9 mouse cellular contexts compared by ENCODE assay signal in genomic region chr17:65252160-65252559, GRCm38 (mm10).
DNase-seq lines count a peak whose midpoint lies in the region; ATAC-seq and TF ChIP-seq lines count a peak whose summit lies in the region.
"Had no signal": no experiment of that assay in that cellular context is flagged by ENCODE, and none has a peak within 500 bp of the region (broad histone marks: within the 10 kb centered on the region; RNA-seq: fewer than 3 reads in every experiment).

No protein-coding gene starts in this region.

- H3K36me3 ChIP-seq in forebrain, embryonic 14.5 days (ENCODE audit: control insufficient read depth, insufficient read depth, low read length): no peaks in the 10 kb centered on the region
- H3K36me3 ChIP-seq in forebrain, embryonic 11.5 days (ENCODE audit: control insufficient read depth, insufficient read depth, low read length): no peaks in the 10 kb centered on the region
- H3K36me3 ChIP-seq in ES-E14 (ENCODE audit: control insufficient read depth, insufficient read depth, low read length, poor library complexity, severe bottlenecking): no peaks in the 10 kb centered on the region
- no peaks in the 10 kb centered on the region for H3K36me3 ChIP-seq in intestine, embryonic 16.5 days (ENCODE audit: control insufficient read depth, insufficient read depth, low read length)
- H3K36me3 ChIP-seq: limb, embryonic 15.5 days had no signal

- peak; percentile 42; the same call in 1 of the 2 replicates for ATAC-seq in forebrain, embryonic 14.5 days
- no peak for ATAC-seq in forebrain, embryonic 11.5 days (replicated peaks; ENCODE audit: low FRiP score)
- no peak for ATAC-seq in intestine, embryonic 16.5 days

- no peak overlapping the region for H3K27ac ChIP-seq in forebrain, embryonic 14.5 days (ENCODE audit: low read depth, low read length)
- H3K27ac ChIP-seq in forebrain, embryonic 11.5 days (ENCODE audit: low read depth, low read length): no peak overlapping the region
- no peak overlapping the region for H3K27ac ChIP-seq in ES-E14 (ENCODE audit: insufficient read depth, low read depth, low read length, poor library complexity, severe bottlenecking)
- no peak overlapping the region for H3K27ac ChIP-seq in intestine, embryonic 16.5 days (ENCODE audit: low read length)
- H3K27ac ChIP-seq: limb, embryonic 15.5 days had no signal

- no peaks in the 10 kb centered on the region for H3K4me1 ChIP-seq in forebrain, embryonic 14.5 days (ENCODE audit: control insufficient read depth, insufficient read depth, low read length)
- H3K4me1 ChIP-seq in forebrain, embryonic 11.5 days (replicated peaks; ENCODE audit: control insufficient read depth, insufficient read depth, low read length): no peaks in the 10 kb centered on the region
- no peaks in the 10 kb centered on the region for H3K4me1 ChIP-seq in ES-E14 (ENCODE audit: control insufficient read depth in 2 of 2, insufficient read depth in 2 of 2, low read length in 2 of 2, poor library complexity in 1 of 2)
- no peaks in the 10 kb centered on the region for H3K4me1 ChIP-seq in intestine, embryonic 16.5 days (ENCODE audit: control insufficient read depth, insufficient read depth, low read length)
- H3K4me1 ChIP-seq: limb, embryonic 15.5 days had no signal

- no peak overlapping the region for H3K9ac ChIP-seq in forebrain, embryonic 14.5 days (ENCODE audit: low read length)
- no peak overlapping the region for H3K9ac ChIP-seq in forebrain, embryonic 11.5 days (ENCODE audit: low read length)
- no peak overlapping the region for H3K9ac ChIP-seq in ES-E14 (ENCODE audit: insufficient read depth, low read depth, low read length, poor library complexity, severe bottlenecking)
- H3K9ac ChIP-seq in intestine, embryonic 16.5 days (ENCODE audit: low read depth, low read length): no peak overlapping the region
- H3K9ac ChIP-seq: limb, embryonic 15.5 days had no signal

- H3K9me3 ChIP-seq in forebrain, embryonic 14.5 days (replicated peaks; ENCODE audit: control insufficient read depth, low read length): no peaks in the 10 kb centered on the region
- no peaks in the 10 kb centered on the region for H3K9me3 ChIP-seq in forebrain, embryonic 11.5 days (ENCODE audit: control insufficient read depth, low read length)
- no peaks in the 10 kb centered on the region for H3K9me3 ChIP-seq in ES-E14 (ENCODE audit: control insufficient read depth, insufficient read depth, low read depth, low read length)
- no peaks in the 10 kb centered on the region for H3K9me3 ChIP-seq in intestine, embryonic 16.5 days (ENCODE audit: control insufficient read depth, low read length)
- H3K9me3 ChIP-seq: limb, embryonic 15.5 days had no signal

- WGBS in forebrain, embryonic 14.5 days: 71% methylated on average over 2 of the region's 2 CpGs
- WGBS in forebrain, embryonic 11.5 days: 75% methylated on average over 2 of the region's 2 CpGs
- 63% methylated on average over 2 of the region's 2 CpGs for WGBS in intestine, embryonic 16.5 days

- in situ Hi-C loops in ES-E14 (cut with MboI; ENCODE audit: low sequenced_read_pairs in 2 of 2, unreplicated experiment in 2 of 2): no loop called here

- H3K27me3 ChIP-seq in forebrain, embryonic 14.5 days (replicated peaks; ENCODE audit: control insufficient read depth, insufficient read depth, low read length): no peaks in the 10 kb centered on the region
- no peaks in the 10 kb centered on the region for H3K27me3 ChIP-seq in forebrain, embryonic 11.5 days (ENCODE audit: control insufficient read depth, insufficient read depth, low read length)
- H3K27me3 ChIP-seq in intestine, embryonic 16.5 days (replicated peaks; ENCODE audit: control insufficient read depth, insufficient read depth, low read length): no peaks in the 10 kb centered on the region
- H3K27me3 ChIP-seq: limb, embryonic 15.5 days had no signal

- no peak overlapping the region for H3K4me3 ChIP-seq in forebrain, embryonic 14.5 days (ENCODE audit: low read depth, low read length)
- no peak overlapping the region for H3K4me3 ChIP-seq in forebrain, embryonic 11.5 days (ENCODE audit: low read depth, low read length)
- H3K4me3 ChIP-seq in ES-E14 (ENCODE audit: insufficient read depth in 1 of 2, low read depth in 1 of 2, low read length in 2 of 2, poor library complexity in 1 of 2, severe bottlenecking in 1 of 2): no peak overlapping the region
- H3K4me3 ChIP-seq in intestine, embryonic 16.5 days (ENCODE audit: low read length): no peak overlapping the region
- H3K4me3 ChIP-seq: limb, embryonic 15.5 days had no signal

- DNase-seq in forebrain, embryonic 14.5 days (ENCODE audit: low spot score): peak; percentile 51
- no peak for DNase-seq in forebrain, embryonic 11.5 days (ENCODE audit: low spot score)
- DNase-seq in layer of hippocampus, postnatal 36 days: peak; percentile 3 to 4
- DNase-seq in layer of hippocampus, adult 18-20 months (ENCODE audit: low spot score in 2 of 2): no peak
- DNase-seq in ES-E14 (ENCODE audit: low read depth, low spot score): peak; percentile 37
- peak; percentile 29 for DNase-seq in gastrocnemius, postnatal 14 days
- DNase-seq in urinary bladder, postnatal 14 days (ENCODE audit: low spot score): no peak

- H3K4me2 ChIP-seq in forebrain, embryonic 14.5 days (ENCODE audit: low read length): no peak overlapping the region
- no peak overlapping the region for H3K4me2 ChIP-seq in forebrain, embryonic 11.5 days (ENCODE audit: low read depth, low read length, severe bottlenecking)
- H3K4me2 ChIP-seq in intestine, embryonic 16.5 days (ENCODE audit: low read depth, low read length): no peak overlapping the region
- H3K4me2 ChIP-seq: limb, embryonic 15.5 days had no signal

- intact Hi-C loops in gastrocnemius, postnatal 14 days (cut with DNase I; ENCODE audit: low total_unique reads): no loop called here

TF ChIP-seq in ES-E14, 5 proteins besides CTCF, POLR2A, EP300 and RAD21:
- TF ChIP-seq ZC3H11A (IDR thresholded peaks at IDR 0.05; ENCODE audit: borderline replicate concordance, low read depth, low read length): peak; percentile 78
- no peak for TF ChIP-seq ZNF384 (IDR thresholded peaks at IDR 0.05; ENCODE audit: low read depth, low read length)
TF ChIP-seq in ES-E14: peak in this region for 1.

Comparison
In these comparisons a context has a peak if more than half of its experiments do, and no peak if none do; other contexts are left out.
1. DNase-seq: peak in forebrain, embryonic 14.5 days (single experiment), layer of hippocampus, postnatal 36 days (2 of 2), ES-E14 (single experiment) and gastrocnemius, postnatal 14 days (single experiment); none in forebrain, embryonic 11.5 days (single experiment), layer of hippocampus, adult 18-20 months (0 of 2) and urinary bladder, postnatal 14 days (single experiment).